Mouse (Mus musculus): ENCODE measurements around the gene Atp13a4.

The Atp13a4 gene

DNA sequence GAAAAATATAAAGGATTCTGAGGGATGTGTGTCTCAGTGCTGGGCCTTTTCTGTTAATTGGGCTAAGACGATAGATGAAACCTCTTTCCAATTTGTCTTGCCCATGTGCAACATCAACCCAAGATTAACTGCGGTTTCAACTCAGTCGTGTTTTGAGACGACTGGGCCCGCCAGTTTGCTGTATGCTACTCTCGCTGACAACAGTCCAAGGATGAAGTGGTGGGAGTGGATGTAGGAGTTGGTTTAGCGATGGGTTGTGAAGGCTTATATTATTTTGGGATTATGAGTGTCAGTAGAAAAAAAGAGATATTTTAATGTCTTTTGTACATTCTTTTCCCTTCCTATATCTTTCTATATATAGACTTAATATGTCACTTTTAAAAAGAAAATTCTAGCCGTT, 170.0 kb downstream of the Atp13a4 start:
- in situ Hi-C loops (cut with MboI; ENCODE audit: low pct_unique_long_range_greater_than_20kb in 1 of 2, low sequenced_read_pairs in 2 of 2, unreplicated experiment in 1 of 2), result no loop called here

Data from mouse embryonic stem cell (cell line).